Mouse (Mus musculus): ENCODE data around the gene Samd14.

GRCm38 (mm10) chr11:95074694-95075093 is 65.0 kb downstream of the Samd14 start:
- no peak for TF ChIP-seq MYOG (IDR thresholded peaks at IDR 0.05; ENCODE audit: control insufficient read depth in 1 of 3, insufficient read depth in 1 of 3, insufficient read length in 2 of 3, low read depth in 2 of 3)
- TF ChIP-seq POLR2A (IDR thresholded peaks at IDR 0.05; ENCODE audit: insufficient read length, low read depth) = no peak
- no peak for TF ChIP-seq CEBPB (IDR thresholded peaks at IDR 0.05; ENCODE audit: insufficient read depth, poor library complexity, severe bottlenecking)
- TF ChIP-seq MAX (IDR thresholded peaks at IDR 0.05; ENCODE audit: low read depth) = no peak
- TF ChIP-seq SRF (IDR thresholded peaks at IDR 0.05; ENCODE audit: control insufficient read depth, insufficient read length, low read depth) = no peak
- no peak for TF ChIP-seq USF1 (IDR thresholded peaks at IDR 0.05; ENCODE audit: low read depth)
- no peak for TF ChIP-seq TCF3 (IDR thresholded peaks at IDR 0.05; ENCODE audit: insufficient read length, low read depth)
- no peak for TF ChIP-seq REST (IDR thresholded peaks at IDR 0.05; ENCODE audit: insufficient read depth, insufficient read length)
- no peak for TF ChIP-seq POLR2AphosphoS2 (IDR thresholded peaks at IDR 0.05; ENCODE audit: insufficient read length, low read depth)
- no peak for TF ChIP-seq TCF12 (IDR thresholded peaks at IDR 0.05; ENCODE audit: insufficient read depth, poor library complexity, severe bottlenecking)

All from myocyte (in vitro differentiated cells).